Mouse (Mus musculus): ENCODE results near the gene Zfp367. TPM values are rescaled to one million over a fixed set of nuclear protein-coding genes. Genes with fewer than 3 reads are reported as not detected.

Gene Zfp367
- polyA plus RNA-seq, 1 experiment from 2014 or later, result 26.1 TPM

DNA sequence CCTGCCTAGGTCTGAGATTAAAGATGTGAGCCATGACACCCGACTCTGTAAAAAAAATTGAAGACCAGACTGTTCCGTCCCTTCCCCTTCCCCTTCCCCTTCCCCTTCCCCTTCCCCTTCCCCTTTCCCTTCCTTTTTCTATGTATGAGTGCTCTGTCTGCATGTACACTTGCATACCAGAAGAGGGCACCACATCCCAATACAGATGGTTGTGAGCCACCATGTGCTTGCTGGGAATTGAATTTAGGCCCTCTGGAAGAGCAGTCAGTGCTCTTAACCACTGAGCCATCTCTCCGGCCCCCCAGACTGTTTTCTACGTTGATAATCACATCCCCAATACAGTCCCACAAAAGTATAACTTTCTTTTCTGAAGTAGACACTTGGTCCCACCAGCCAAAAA lies 27.3 kb upstream of the Zfp367 start:
- no peak; the same call in 1 of the 2 replicates for ATAC-seq
- Histone ChIP-seq H3K4me2 (no peak overlapping the region), H3K9ac (no peak overlapping the region), H3K27me3 (replicated peaks) (no peaks in the 10 kb centered on the region), H3K4me1 (no peaks in the 10 kb centered on the region), H3K36me3 (no peaks in the 10 kb centered on the region), H3K4me3 (no peak overlapping the region), H3K27ac (no peak overlapping the region), H3K9me3 (replicated peaks) (no peaks in the 10 kb centered on the region)
- 63% methylated on average over 4 of the region's 4 CpGs for WGBS (ENCODE audit: insufficient replicate concordance)

DNA sequence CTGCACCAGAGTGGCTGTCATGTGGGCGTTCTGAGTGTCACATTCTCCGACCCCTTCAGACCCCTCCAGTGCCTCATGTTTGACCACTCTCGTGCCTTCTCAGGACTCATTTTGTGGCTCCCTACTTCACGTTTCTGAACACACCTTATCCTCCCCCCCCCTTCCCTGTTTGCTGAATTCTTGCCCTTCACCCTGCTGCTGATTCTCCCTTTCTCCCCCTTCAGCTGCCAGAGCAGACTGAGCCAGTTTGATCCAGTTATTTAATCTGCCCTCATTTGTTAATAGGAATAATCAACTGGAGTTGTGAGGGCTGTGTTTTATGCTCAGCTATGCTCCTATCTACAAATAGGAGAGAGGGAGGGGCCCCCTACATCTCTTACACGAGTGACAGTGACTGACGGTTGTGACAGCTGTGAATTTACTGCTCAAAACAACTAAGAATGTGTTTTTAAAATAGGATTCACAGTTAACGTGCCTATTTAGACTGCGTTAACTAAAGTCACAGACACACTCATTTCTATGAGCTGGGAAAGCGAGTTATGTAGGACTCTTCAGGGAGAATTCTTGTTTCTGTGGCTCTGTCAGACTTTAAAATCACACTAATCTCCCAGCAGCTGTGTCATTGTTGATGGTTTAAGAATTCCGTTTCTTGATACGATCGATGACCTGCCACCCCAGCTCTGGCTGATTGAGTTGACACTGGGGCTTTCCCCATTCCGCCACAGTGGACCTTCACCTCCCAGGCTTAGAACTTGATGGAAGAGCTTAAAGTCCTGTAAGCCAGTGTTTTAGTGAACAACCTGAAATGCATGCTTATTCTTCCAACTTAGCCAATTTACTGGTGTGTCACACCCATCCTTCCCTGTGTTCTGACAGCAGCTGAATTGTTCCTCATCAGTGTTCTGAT lies 26.0 kb upstream of the Zfp367 start:
- Histone ChIP-seq H3K4me3 (no peak overlapping the region), H3K9ac (no peak overlapping the region), H3K4me1 (no peaks in the 10 kb centered on the region), H3K36me3 (no peaks in the 10 kb centered on the region), H3K27ac (peak overlapping the region; percentile 48), H3K4me2 (no peak overlapping the region), H3K9me3 (replicated peaks) (no peaks in the 10 kb centered on the region), H3K27me3 (replicated peaks) (no peaks in the 10 kb centered on the region)
- peak; percentile 44; the same call in 1 of the 2 replicates for ATAC-seq
- WGBS (ENCODE audit: insufficient replicate concordance), result 74% methylated on average over 13 of the region's 13 CpGs

DNA sequence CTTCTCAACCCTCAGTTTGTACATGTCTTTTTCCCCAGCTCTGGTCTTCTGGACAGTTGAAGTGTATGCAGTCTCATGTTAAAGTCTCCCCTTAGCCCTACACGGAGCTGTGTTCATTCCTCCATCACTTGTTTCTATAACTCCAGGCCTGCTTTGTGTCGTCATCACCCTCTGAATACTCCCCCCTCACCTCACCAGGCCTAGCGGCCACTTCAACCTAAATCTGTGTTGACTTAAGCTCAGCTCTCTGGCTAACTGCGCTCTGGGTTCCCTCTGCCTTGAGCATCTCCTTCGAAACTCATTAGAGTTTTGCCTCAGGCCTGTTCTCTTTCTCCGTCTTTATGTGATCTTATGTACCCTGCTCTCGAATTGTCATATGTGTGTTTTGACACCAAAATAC lies 25.0 kb upstream of the Zfp367 start:
- Histone ChIP-seq H3K4me2 (no peak overlapping the region), H3K36me3 (peaks cover 7% of the 10 kb centered on the region), H3K9me3 (replicated peaks) (no peaks in the 10 kb centered on the region), H3K27me3 (replicated peaks) (no peaks in the 10 kb centered on the region), H3K9ac (no peak overlapping the region), H3K4me3 (no peak overlapping the region), H3K4me1 (no peaks in the 10 kb centered on the region), H3K27ac (peak overlapping the region; percentile 48; the same call in 1 of the 2 replicates)
- 68% methylated on average over 7 of the region's 7 CpGs for WGBS (ENCODE audit: insufficient replicate concordance)
- ATAC-seq, result 0 out of 2 replicates have a peak, but pooled peaks have one; percentile 20

DNA sequence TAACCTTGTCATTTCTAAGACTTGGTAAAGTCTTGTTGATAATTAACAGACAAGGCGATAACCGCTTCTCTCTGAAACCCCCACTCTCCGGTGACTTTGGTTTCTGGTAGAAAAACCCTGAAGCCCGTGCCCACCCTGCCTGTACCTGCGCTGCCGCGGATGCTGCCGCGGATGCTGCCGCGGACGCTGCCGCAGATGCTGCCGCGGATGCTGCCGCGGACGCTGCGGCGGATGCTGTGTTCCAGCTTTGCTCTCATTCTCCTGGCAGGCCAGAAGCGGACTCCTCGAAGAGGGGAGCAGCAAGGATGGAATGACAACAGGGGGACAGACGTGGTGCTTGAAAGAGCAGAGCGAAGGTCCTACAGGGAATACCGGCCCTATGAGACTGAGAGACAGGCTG lies 16.7 kb upstream of the Zfp367 start:
- no peaks in the 10 kb centered on the region for H3K27me3 ChIP-seq (replicated peaks)
- H3K9ac ChIP-seq, result no peak overlapping the region
- H3K36me3 ChIP-seq, result peaks cover 34% of the 10 kb centered on the region
- H3K4me3 ChIP-seq, result no peak overlapping the region
- no peak for ATAC-seq
- peaks cover 8% of the 10 kb centered on the region; the same call in 1 of the 2 replicates for H3K9me3 ChIP-seq (replicated peaks)
- H3K27ac ChIP-seq, result no peak overlapping the region
- no peak overlapping the region for H3K4me2 ChIP-seq
- H3K4me1 ChIP-seq, result no peaks in the 10 kb centered on the region
- WGBS (ENCODE audit: insufficient replicate concordance), result 93% methylated on average over 25 of the region's 25 CpGs

DNA sequence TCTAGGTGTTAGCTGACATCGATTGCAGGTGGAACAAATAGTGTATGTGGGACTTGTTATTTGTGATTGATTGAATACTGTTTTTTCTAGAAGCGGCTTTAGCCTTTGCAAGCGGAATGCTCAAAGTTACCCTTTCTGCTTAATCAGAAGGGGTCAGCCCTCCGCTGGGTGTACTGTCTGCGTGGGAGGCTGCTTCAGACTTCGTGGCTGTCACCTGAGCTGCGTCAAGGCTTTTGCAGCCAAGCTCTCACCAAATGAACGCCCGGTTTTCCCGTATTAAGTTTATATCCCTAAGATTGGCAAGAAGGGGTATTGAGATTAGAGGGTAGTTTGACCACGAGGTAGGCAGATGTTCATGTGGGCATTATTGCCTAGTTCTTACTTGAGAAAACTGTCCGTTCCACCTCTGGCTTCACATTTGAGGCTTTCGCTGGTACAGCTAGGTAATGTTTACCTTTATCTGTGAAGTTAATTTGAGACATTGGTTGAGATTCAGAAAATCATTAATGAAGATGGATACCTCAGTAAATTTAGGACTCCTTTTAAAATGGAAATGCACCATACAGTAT lies 10.2 kb upstream of the Zfp367 start:
- 50% methylated on average over 13 of the region's 13 CpGs for WGBS (ENCODE audit: insufficient replicate concordance)
- peaks cover 32% of the 10 kb centered on the region for H3K27me3 ChIP-seq (replicated peaks)
- H3K4me1 ChIP-seq, result peaks cover 28% of the 10 kb centered on the region
- no peak for ATAC-seq
- H3K4me2 ChIP-seq, result peak overlapping the region; percentile 100
- H3K4me3 ChIP-seq, result peak overlapping the region; percentile 82
- no peak overlapping the region for H3K27ac ChIP-seq
- H3K9me3 ChIP-seq (replicated peaks), result no peaks in the 10 kb centered on the region
- H3K36me3 ChIP-seq, result peaks cover 4% of the 10 kb centered on the region; the same call in 1 of the 2 replicates
- H3K9ac ChIP-seq, result no peak overlapping the region

DNA sequence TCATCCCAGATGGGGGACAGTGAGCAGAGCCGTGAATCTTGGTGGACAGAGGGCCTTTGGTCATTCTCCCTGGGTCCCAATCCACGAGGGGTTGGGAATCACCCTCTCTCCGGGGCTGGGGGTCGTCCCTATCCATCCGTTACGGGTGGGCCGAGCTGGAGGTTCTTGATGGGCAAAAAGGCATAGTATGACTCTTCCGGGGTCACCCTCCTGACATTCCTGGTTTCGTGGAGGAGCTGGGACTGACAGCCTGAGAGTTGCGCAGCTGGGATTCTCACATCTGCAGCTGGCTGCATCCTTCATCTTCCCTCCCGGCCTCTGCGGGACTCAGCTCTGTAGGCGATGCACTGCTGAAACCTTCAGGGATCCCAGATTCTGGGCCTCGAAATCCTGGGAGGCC lies 9.6 kb upstream of the Zfp367 start:
- ATAC-seq, result no peak
- H3K36me3 ChIP-seq, result peaks cover 3% of the 10 kb centered on the region; the same call in 1 of the 2 replicates
- H3K4me1 ChIP-seq, result peaks cover 28% of the 10 kb centered on the region
- peak overlapping the region; percentile 82 for H3K4me3 ChIP-seq
- no peaks in the 10 kb centered on the region for H3K9me3 ChIP-seq (replicated peaks)
- peak overlapping the region; percentile 100 for H3K4me2 ChIP-seq
- H3K9ac ChIP-seq, result peak overlapping the region; percentile 88
- peaks cover 32% of the 10 kb centered on the region for H3K27me3 ChIP-seq (replicated peaks)
- no peak overlapping the region for H3K27ac ChIP-seq
- 10% methylated on average over 14 of the region's 14 CpGs for WGBS (ENCODE audit: insufficient replicate concordance)

DNA sequence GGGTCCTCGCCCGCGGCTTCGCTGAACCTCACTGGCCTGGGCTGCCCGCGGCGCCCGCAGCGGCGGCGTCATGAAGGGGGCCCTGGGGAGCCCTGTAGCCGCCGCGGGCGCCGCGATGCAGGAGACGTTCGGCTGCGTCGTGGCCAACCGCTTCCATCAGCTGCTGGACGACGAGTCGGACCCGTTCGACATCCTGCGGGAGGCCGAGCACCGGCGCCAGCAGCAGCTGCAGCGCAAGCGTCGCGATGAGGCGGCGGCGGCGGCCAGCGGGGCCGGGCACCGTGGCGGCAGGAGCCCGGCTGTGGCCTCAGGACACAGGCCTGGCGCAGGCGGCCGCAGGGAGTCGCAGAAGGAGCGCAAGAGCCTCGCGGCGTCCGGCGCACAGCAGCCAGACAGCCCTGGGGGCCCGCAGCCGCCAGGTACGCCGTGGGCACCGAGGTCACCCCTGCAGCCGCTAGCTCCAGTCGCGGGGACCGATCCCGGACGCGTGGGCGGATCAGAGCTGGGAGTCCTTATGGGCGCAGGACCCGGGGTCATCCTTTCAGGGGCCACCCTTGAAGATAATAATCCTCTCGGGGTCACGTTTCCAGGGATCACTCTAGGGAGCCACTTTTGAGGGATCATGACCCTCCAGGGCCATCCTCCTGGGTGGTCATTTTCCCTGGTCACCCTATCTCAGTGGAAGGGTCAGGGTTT lies 9.1 kb upstream of the Zfp367 start:
- peaks cover 28% of the 10 kb centered on the region for H3K4me1 ChIP-seq
- peak overlapping the region; percentile 88 for H3K9ac ChIP-seq
- 1% methylated on average over 71 of the region's 71 CpGs for WGBS (ENCODE audit: insufficient replicate concordance)
- peak overlapping the region; percentile 82 for H3K4me3 ChIP-seq
- peak overlapping the region; percentile 100 for H3K4me2 ChIP-seq
- ATAC-seq, result peak; percentile 66
- peaks cover 32% of the 10 kb centered on the region for H3K27me3 ChIP-seq (replicated peaks)
- H3K27ac ChIP-seq, result peak overlapping the region; percentile 77
- no peaks in the 10 kb centered on the region for H3K36me3 ChIP-seq
- no peaks in the 10 kb centered on the region for H3K9me3 ChIP-seq (replicated peaks)

DNA sequence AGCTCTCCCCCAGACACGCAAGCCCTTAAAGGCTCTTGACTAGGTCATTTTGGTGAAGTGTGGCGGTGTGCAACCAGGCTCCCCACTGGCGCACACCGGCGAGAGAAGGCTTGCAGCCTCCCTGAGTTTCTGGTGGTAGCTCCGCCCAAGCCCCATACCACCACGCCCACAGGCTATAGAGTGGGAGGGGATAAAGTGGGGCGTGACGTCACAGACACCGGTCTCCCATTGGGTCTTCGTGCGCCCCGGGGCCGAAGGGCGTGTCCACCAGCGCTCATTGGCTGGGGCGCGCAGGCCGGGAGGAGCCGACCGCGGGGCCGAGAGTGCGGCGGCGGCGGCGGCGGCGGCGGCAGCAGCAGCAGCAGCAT lies 8.5 kb upstream of the Zfp367 start, which contains the start of gene Habp4:
Gene Habp4, plus strand, starts transcription at position 277 of the 368 bp plus-strand sequence.
- Histone ChIP-seq H3K36me3 (no peaks in the 10 kb centered on the region), H3K27me3 (replicated peaks) (peaks cover 32% of the 10 kb centered on the region), H3K27ac (peak within 1 kb of the TSS; percentile 77), H3K4me2 (peak within 1 kb of the TSS; percentile 100), H3K9me3 (replicated peaks) (no peaks in the 10 kb centered on the region), H3K4me1 (peaks cover 28% of the 10 kb centered on the region), H3K9ac (peak within 1 kb of the TSS; percentile 88), H3K4me3 (peak within 1 kb of the TSS; percentile 82)
- WGBS (ENCODE audit: insufficient replicate concordance), result 1% methylated on average over 26 of the region's 31 CpGs
- ATAC-seq, result peak; percentile 98

DNA sequence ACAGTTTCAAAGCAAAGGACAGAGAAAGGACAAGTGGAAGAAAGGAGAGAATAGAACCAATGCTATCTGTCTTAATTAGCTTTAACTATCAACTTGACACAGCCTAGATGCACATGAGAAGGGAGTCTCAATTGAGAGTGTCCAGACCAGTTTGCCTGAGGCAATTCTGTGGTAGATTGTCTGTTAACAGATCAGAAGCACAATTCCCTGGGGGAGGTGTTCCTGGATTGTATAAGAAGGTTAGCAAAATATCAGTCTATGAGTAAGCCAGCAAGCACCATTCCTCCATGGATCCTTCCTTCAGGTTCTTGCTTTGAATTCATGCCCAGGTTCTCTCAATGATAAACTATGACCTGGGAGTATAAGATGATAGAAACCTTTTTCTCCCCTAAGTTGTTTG lies 4.0 kb upstream of the Zfp367 start:
- no peak for ATAC-seq
- H3K9ac ChIP-seq, result no peak overlapping the region
- H3K4me2 ChIP-seq, result no peak overlapping the region
- H3K4me1 ChIP-seq, result peaks cover 31% of the 10 kb centered on the region
- H3K9me3 ChIP-seq (replicated peaks), result no peaks in the 10 kb centered on the region
- H3K27me3 ChIP-seq (replicated peaks), result peaks cover 23% of the 10 kb centered on the region
- no peak overlapping the region for H3K27ac ChIP-seq
- no peak overlapping the region for H3K4me3 ChIP-seq
- no peaks in the 10 kb centered on the region for H3K36me3 ChIP-seq

DNA sequence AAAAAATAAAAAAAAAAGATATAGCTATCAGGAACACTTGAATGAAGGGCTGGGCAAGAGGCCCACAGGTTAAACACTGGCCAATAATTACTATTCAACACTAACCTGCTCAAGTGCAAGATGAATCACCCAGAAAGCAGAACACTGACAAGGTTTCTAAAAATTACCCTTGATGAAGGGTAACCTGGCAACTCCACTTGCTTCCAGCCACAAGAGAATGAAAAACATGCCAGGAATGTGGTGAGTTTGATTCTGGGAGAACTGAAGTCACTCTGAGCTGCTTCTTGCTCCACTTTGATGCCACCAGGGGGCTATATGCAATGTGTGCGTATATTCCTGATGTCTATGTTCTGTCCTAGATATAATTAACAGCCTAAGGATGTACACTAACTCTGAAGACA lies 2.2 kb upstream of the Zfp367 start:
- no peak for ATAC-seq
- Histone ChIP-seq H3K4me3 (no peak overlapping the region), H3K4me1 (peaks cover 34% of the 10 kb centered on the region), H3K9ac (no peak overlapping the region), H3K9me3 (replicated peaks) (no peaks in the 10 kb centered on the region), H3K4me2 (no peak overlapping the region), H3K27ac (no peak overlapping the region), H3K27me3 (replicated peaks) (peaks cover 16% of the 10 kb centered on the region), H3K36me3 (peaks cover 8% of the 10 kb centered on the region)
- WGBS (ENCODE audit: insufficient replicate concordance), result 43% methylated on average over 1 of the region's 1 CpGs

DNA sequence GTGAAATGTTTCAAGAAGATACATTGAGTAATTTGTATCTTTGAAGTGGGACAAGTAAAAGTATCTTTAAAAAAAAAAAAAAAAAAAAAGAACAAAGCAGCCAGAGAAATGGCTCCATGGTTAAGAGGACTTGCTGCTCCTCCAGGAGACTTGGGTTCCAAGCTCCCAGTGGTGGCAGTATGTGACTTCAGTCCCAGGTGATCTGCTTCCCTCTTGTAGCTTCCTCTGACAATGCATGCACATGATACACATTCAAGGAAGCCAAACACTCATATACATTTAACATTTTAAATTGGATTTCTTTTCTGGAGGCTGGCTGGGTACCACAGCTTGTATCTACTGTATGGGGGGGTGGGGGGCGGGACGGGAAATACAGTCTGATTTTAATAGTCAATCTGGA lies 1.6 kb upstream of the Zfp367 start:
- H3K4me2 ChIP-seq, result no peak overlapping the region

More for the DNA sequence above, 1.6 kb upstream of the Zfp367 start:
- WGBS (ENCODE audit: insufficient replicate concordance), result 67% methylated on average over 2 of the region's 2 CpGs
- no peak for ATAC-seq
- peaks cover 11% of the 10 kb centered on the region for H3K27me3 ChIP-seq (replicated peaks)
- H3K4me1 ChIP-seq, result peaks cover 37% of the 10 kb centered on the region
- peaks cover 13% of the 10 kb centered on the region for H3K36me3 ChIP-seq
- H3K9me3 ChIP-seq (replicated peaks), result no peaks in the 10 kb centered on the region
- no peak overlapping the region for H3K9ac ChIP-seq
- H3K27ac ChIP-seq, result no peak overlapping the region
- no peak overlapping the region for H3K4me3 ChIP-seq
